Mouse (Mus musculus) left cerebral cortex, adult 18-20 months (tissue): ENCODE measurements around the gene Arl6ip1. TPM values are rescaled to one million over a fixed set of nuclear protein-coding genes. Genes with fewer than 3 reads are reported as not detected.
"Not testable (repeated sequence)": the region's sequence is repeated elsewhere in the genome, so short reads cannot be mapped to it uniquely, and the experiment has no call there.

Source experiments
- DNase-seq, 2 experiments: peaks; one replicate each; pipeline ENCODE4 v3.0.0; 2021 to 2022; ENCODE audit warnings: low spot score in 2 of 2, mixed read lengths in 1 of 2
- long read RNA-seq, 2 experiments: library from polyadenylated mRNA; stranded (forward); transcript quantifications; one replicate each; pipeline ENCODE4 v2.0.0; 2021
- total RNA-seq, 2 experiments: library from RNA; stranded (reverse); gene quantifications; 2 replicates each; pipeline ENCODE4 v1.2.3; 2021

Gene Arl6ip1
- total RNA-seq, result 100 to 1,000 TPM; 250 to 268 TPM
- long read RNA-seq, experiment 1, transcript Arl6ip1-201 (6 exons, 2,171 nt), result major isoform, 587 of 626 reads
- long read RNA-seq, experiment 1, partial matches to known transcripts, result 11 of 626 reads
- long read RNA-seq, experiment 1, other reads (novel, unspliced or antisense), result 25 of 626 reads
- long read RNA-seq, experiment 2, transcript Arl6ip1-201 (6 exons, 2,171 nt), result major isoform, 372 of 387 reads
- long read RNA-seq, experiment 2, partial matches to known transcripts, result 7 of 387 reads
- long read RNA-seq, experiment 2, other reads (novel, unspliced or antisense), result 7 of 387 reads

- peak; percentile 95 for DNase-seq
These were observed at the start of gene Arl6ip1 for GRCm38 (mm10) chr7:118129430-118130041. Gene Arl6ip1 (minus strand): TSS chr7:118129662.

- DNase-seq, result no peak
These were observed 46.4 kb upstream of the Arl6ip1 start for GRCm38 (mm10) chr7:118175821-118176355.

- not testable (repeated sequence) for DNase-seq
These were observed 40.7 kb upstream of the Arl6ip1 start for GRCm38 (mm10) chr7:118170125-118170524.

- DNase-seq, result no peak
These were observed 33.5 kb upstream of the Arl6ip1 start for GRCm38 (mm10) chr7:118163006-118163405.

- DNase-seq, result peak; percentile 59 to 69
These were observed 30.7 kb upstream of the Arl6ip1 start for GRCm38 (mm10) chr7:118160121-118160520.

- DNase-seq, result no peak
These were observed 27.0 kb upstream of the Arl6ip1 start for GRCm38 (mm10) chr7:118156461-118156860.

GRCm38 (mm10) chr7:118154150-118154549, 24.7 kb upstream of the Arl6ip1 start:
- peak; percentile 8 to 46 for DNase-seq

- DNase-seq, result no peak
These were observed 14.1 kb upstream of the Arl6ip1 start for GRCm38 (mm10) chr7:118143602-118144001.

GRCm38 (mm10) chr7:118143123-118143522, 13.7 kb upstream of the Arl6ip1 start:
- DNase-seq, result no peak

- DNase-seq, result no peak
These were observed 11.8 kb upstream of the Arl6ip1 start for GRCm38 (mm10) chr7:118141271-118141670.

- DNase-seq, result no peak
These were observed 5.7 kb upstream of the Arl6ip1 start for GRCm38 (mm10) chr7:118135128-118135527.

- peak in 1 of 2 experiments; percentile 32 for DNase-seq
These were observed 485 bp downstream of the Arl6ip1 start for GRCm38 (mm10) chr7:118128925-118129429.

- no peak for DNase-seq
These were observed 3.1 kb downstream of the Arl6ip1 start for GRCm38 (mm10) chr7:118126219-118126875.

- no peak for DNase-seq
These were observed 3.7 kb downstream of the Arl6ip1 start for GRCm38 (mm10) chr7:118125736-118126135.

GRCm38 (mm10) chr7:118123512-118124411, 5.7 kb downstream of the Arl6ip1 start:
- DNase-seq, result peak; percentile 28 to 50

GRCm38 (mm10) chr7:118122235-118122634, 7.2 kb downstream of the Arl6ip1 start:
- DNase-seq, result no peak

GRCm38 (mm10) chr7:118120654-118121053, 8.8 kb downstream of the Arl6ip1 start:
- DNase-seq, result no peak

GRCm38 (mm10) chr7:118119946-118120345, 9.5 kb downstream of the Arl6ip1 start:
- no peak for DNase-seq

- DNase-seq, result no peak
These were observed 10.3 kb downstream of the Arl6ip1 start for GRCm38 (mm10) chr7:118119142-118119541.

- no peak for DNase-seq
These were observed 11.0 kb downstream of the Arl6ip1 start for GRCm38 (mm10) chr7:118118426-118118825.
